Mouse (Mus musculus): Measurements from ENCODE around the gene Mmel1. TPM values are rescaled to one million over a fixed set of nuclear protein-coding genes. Genes with fewer than 3 reads are reported as not detected.

The Mmel1 gene
- polyA plus RNA-seq, 1 experiment from 2014 or later = 0.62 TPM

DNA sequence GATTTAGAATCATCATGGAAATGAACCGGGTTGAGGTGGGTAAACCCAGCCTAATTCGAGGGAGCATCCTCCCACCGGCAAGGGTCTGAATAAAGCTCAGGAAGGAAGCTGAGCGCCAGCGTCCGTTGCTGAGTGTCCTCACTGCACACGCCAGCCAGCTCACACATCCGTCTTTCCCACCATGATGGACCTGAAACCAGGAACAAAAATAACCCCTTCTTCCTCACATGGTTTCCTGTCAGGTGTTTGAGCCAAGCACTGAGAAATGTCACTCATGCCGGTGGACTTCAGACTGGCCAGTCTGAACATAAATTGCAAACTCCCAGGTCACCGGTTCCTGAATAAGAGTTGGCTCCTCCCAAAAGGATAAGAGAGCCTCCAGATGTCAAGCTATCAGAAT lies 45.9 kb downstream of the Mmel1 start:
- 73% methylated on average over 10 of the region's 10 CpGs for WGBS
- Histone ChIP-seq H3K4me3 (no peak overlapping the region), H3K27ac (no peak overlapping the region), H3K36me3 (no peaks in the 10 kb centered on the region), H3K9me3 (no peaks in the 10 kb centered on the region), H3K4me1 (peaks cover 15% of the 10 kb centered on the region), H3K27me3 (ENCODE audit: insufficient read depth, poor library complexity, severe bottlenecking) (no peaks in the 10 kb centered on the region)
- no peak for DNase-seq (ENCODE audit: low spot score)

DNA sequence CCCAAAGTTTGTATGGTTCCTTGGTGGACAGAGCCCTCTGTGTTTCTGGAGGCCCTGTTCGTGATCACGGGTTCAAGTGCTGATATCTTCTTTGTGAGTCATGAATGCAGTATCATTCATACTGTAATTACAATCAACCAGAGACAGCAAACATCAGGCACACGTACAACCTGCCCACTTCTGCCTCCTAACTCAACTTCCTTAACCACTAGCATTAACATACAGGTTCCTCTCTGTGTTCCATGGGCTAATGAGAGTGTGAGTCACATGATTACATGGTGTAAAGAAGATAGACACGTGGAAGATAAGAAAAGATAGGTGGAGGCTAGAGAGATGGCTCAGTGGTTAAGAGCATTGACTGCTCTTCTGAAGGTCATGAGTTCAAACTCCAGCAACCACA lies 47.3 kb downstream of the Mmel1 start:
- Histone ChIP-seq H3K27ac (no peak overlapping the region), H3K4me3 (no peak overlapping the region)
- 76% methylated on average over 4 of the region's 4 CpGs for WGBS

DNA sequence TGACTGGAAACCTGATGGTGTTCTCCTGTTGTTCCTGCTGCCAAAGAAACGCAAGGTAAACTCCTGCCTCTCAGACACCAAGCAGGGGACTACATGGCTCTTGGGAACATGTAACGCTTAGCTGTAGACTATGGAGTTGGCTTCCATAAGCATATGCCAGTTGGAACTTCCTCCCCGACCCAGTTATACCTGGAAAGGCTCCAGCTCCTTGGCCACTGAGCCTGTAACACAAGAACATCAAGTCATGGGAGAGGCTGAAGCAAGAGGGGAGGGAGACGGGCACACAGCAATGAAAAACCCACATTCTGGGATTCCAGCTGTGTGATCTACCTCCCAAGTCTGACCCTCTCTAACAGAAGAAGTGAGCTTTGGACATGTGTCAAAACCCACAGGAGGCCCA lies 52.9 kb downstream of the Mmel1 start:
- Histone ChIP-seq H3K27ac (no peak overlapping the region), H3K4me1 (peaks cover 5% of the 10 kb centered on the region), H3K27me3 (ENCODE audit: insufficient read depth, poor library complexity, severe bottlenecking) (peaks cover 15% of the 10 kb centered on the region; the same call in 1 of the 2 replicates), H3K9me3 (no peaks in the 10 kb centered on the region), H3K4me3 (no peak overlapping the region), H3K36me3 (no peaks in the 10 kb centered on the region)
- WGBS = 83% methylated on average over 4 of the region's 4 CpGs
- DNase-seq (ENCODE audit: low spot score) = no peak

More for the DNA sequence above, 47.3 kb downstream of the Mmel1 start:
- H3K4me1 ChIP-seq = peaks cover 1% of the 10 kb centered on the region
- no peak for DNase-seq (ENCODE audit: low spot score)
- no peaks in the 10 kb centered on the region for H3K36me3 ChIP-seq
- H3K27me3 ChIP-seq (ENCODE audit: insufficient read depth, poor library complexity, severe bottlenecking) = no peaks in the 10 kb centered on the region
- no peaks in the 10 kb centered on the region for H3K9me3 ChIP-seq

DNA sequence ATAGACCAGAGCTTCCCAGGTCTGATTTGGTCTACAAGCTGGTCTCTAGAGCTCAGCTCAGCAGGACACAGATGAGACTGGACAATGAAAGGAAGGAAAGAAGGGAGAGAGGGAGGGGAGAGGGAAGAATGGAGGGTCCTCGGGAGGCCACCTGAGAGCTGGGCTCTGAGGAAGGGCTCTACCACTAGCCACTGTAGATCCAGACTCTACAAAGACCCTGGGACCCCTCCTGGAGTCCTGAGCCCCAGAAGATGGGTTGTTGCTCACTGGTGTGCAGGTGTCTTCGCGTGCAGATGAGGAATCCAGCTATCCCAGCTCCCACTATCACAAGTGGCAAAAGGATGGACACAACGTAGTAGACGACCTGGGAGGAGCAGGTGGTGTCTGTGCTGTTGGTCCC lies 53.5 kb downstream of the Mmel1 start:
- H3K4me1 ChIP-seq = peaks cover 11% of the 10 kb centered on the region
- H3K4me3 ChIP-seq = no peak overlapping the region
- H3K27me3 ChIP-seq (ENCODE audit: insufficient read depth, poor library complexity, severe bottlenecking) = peaks cover 15% of the 10 kb centered on the region; the same call in 1 of the 2 replicates
- H3K9me3 ChIP-seq = no peaks in the 10 kb centered on the region
- WGBS = 73% methylated on average over 5 of the region's 5 CpGs
- no peaks in the 10 kb centered on the region for H3K36me3 ChIP-seq
- H3K27ac ChIP-seq = no peak overlapping the region
- DNase-seq (ENCODE audit: low spot score) = no peak

DNA sequence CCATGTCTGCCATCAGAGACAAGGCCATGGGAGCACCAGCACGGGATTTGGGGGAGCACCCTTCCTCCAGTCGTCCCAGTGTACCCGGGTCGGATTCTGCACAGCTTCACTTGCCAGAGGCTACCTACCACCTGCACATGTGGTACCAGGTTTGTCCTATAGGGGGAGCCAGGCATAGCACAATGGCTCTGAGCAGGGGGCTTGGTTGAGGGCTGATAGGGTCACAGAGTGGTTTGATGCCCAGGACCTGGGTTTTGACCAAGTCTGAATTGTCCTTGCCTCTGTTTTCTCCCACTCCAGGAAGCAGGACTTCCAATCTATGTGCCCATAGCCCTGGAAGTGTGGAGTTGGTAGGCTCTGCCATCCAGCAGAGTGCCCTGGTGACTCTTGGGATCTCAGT lies 56.0 kb downstream of the Mmel1 start:
- peaks cover 21% of the 10 kb centered on the region; the same call in 1 of the 2 replicates for H3K27me3 ChIP-seq (ENCODE audit: insufficient read depth, poor library complexity, severe bottlenecking)
- no peak overlapping the region for H3K4me3 ChIP-seq
- no peaks in the 10 kb centered on the region for H3K36me3 ChIP-seq
- no peak overlapping the region; the same call in 1 of the 2 replicates for H3K27ac ChIP-seq
- H3K9me3 ChIP-seq = no peaks in the 10 kb centered on the region
- DNase-seq (ENCODE audit: low spot score) = no peak
- 48% methylated on average over 4 of the region's 4 CpGs for WGBS
- peaks cover 22% of the 10 kb centered on the region for H3K4me1 ChIP-seq

DNA sequence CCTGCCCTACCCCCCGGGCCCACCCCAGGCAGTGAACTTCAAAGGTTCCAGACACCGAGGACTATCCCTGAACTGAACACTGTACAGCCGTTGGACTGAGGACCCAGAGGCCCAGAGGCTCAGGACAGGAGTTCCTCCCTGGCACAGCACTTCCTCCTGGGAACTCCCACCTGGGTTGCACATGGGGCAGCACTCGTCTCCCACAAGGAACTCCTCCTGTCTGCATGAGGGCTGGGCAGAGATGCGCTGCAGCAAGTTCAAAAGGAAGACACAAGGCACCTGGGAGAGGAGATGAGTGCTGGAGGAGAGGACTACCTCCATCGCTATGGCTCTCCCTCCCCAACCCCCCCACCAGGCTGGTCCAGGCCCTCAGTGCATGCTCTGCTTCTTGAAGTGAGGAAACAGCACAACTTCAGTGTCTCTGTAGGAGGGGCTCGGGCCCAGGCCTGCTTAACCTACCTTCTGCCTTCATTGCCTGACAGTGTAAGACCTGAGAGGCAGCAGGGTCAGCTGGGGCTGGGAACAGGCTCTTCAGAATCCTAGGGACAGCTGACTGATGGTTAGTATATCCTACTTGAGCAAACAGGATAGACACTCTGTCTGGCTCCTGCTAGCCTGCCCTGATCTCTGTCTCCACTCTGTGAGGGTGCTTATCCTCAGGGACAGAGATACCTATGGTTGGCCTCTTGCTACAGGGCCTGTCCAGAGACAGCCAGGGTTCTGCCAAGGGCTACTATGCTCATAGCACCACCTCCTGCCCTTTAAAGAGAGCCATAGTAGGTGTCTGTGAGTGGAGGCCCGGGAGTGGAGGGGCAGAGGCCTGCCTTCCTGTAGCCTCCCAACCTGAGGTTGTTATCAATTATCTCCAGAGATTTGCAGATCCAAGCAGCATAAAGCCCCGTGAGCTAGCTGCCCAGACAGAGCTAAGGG lies 57.8 kb downstream of the Mmel1 start:
- no peaks in the 10 kb centered on the region for H3K36me3 ChIP-seq
- no peak for DNase-seq (ENCODE audit: low spot score)

DNA sequence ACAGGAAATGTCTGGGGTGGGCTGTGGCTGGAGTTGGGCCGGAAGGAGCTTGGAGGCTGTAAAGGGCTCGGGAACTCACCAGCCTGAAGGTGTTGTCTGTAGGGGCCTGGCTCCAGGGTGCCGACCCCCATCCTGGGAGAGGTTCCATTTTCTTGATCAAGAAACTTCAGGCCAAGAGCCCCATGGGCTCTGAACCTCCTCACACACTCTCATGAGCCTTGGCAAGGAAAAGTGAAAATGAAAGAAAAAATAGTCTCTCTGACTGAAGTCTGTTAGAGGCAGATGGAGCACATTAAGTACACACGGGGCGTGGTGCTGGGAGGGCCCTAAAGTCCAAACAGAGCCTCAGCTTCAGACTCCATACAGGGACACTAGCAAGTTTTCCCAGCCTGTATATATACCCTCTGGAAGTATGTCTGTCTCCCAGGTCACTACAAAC lies 58.5 kb downstream of the Mmel1 start:
- peak overlapping the region; percentile 42 for H3K4me3 ChIP-seq

More for the DNA sequence above, 57.8 kb downstream of the Mmel1 start:
- 57% methylated on average over 9 of the region's 9 CpGs for WGBS
- Histone ChIP-seq H3K27ac (peak overlapping the region; percentile 85), H3K4me3 (peak overlapping the region; percentile 42), H3K9me3 (no peaks in the 10 kb centered on the region), H3K27me3 (ENCODE audit: insufficient read depth, poor library complexity, severe bottlenecking) (peaks cover 21% of the 10 kb centered on the region; the same call in 1 of the 2 replicates), H3K4me1 (peaks cover 22% of the 10 kb centered on the region)

DNA sequence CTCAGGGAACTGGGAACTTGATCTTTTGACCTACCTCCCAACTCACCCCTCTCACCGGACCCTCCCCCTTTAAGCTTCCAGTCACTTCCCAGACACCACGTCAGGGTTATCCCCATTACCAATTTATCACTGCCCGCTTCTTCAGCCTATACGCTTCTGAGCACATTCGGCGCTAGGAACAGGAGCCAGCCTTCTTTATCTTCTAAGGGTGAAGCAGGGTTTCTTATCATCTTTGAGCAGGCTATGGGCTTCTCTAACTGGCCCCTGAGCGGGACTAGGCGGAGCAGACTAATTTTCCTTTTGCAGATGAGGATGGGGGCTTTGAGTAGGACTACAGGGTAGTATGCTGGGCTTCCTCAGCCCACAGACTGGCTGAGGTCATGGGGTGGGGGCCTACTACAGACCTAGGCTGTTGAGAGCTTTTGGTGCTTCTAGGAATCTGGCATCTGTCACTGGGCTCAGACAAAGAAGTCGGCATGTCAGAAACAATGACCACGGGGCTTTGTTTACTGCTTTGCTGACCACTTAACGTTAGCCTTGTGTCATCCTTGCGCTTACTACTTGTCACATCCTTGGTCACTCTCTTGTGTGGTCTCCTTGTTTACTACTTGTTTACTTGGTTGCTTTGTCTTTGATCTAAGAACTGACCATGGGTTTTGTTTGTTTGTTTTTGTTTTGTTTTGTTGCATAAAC lies 59.2 kb downstream of the Mmel1 start, which contains the start of gene Tnfrsf14:
TSS of gene Tnfrsf14 (minus strand) at position 169 of the 693 bp plus-strand sequence.
- H3K4me1 ChIP-seq = peaks cover 24% of the 10 kb centered on the region
- peak within 1 kb of the TSS; percentile 85 for H3K27ac ChIP-seq
- H3K36me3 ChIP-seq = no peaks in the 10 kb centered on the region
- peak; percentile 86 for DNase-seq (ENCODE audit: low spot score)
- peak within 1 kb of the TSS; percentile 42 for H3K4me3 ChIP-seq
- H3K27me3 ChIP-seq (ENCODE audit: insufficient read depth, poor library complexity, severe bottlenecking) = 0 out of 2 replicates have a peak, but pooled peaks cover 14% of the 10 kb centered on the region
- WGBS = 15% methylated on average over 12 of the region's 12 CpGs
- H3K9me3 ChIP-seq = no peaks in the 10 kb centered on the region

More for the DNA sequence above, 58.5 kb downstream of the Mmel1 start:
- Histone ChIP-seq H3K27ac (peak overlapping the region; percentile 85), H3K4me1 (peaks cover 22% of the 10 kb centered on the region), H3K27me3 (ENCODE audit: insufficient read depth, poor library complexity, severe bottlenecking) (0 out of 2 replicates have a peak, but pooled peaks cover 17% of the 10 kb centered on the region), H3K36me3 (no peaks in the 10 kb centered on the region), H3K9me3 (no peaks in the 10 kb centered on the region)
- no peak for DNase-seq (ENCODE audit: low spot score)
- WGBS = 35% methylated on average over 5 of the region's 5 CpGs

DNA sequence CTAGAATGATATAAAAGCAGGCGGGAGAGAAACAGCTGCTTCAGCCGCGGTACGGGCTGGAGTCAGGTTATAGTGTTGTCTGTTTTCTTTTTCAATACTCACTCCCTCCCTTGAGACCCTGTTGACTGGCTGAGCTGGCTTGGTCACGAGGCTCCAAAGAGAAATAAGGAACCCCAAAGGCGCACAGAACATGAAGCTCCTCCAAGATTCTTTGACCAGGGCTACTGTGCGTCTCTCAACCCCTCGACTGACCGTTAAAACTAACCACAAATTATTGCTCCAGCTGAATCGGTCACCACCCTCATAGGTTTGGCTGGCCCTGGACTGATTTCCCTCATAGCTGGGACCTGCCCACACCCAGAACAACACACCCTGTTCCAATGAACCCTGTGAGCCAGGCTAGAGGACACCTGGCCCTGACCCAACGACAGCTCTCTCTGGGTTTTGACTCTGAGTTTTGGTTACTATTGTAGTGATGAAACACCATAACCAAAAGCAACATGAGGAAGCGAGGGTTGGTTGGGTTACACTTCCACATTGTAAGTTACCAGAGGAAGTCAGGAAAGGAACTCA lies 59.8 kb downstream of the Mmel1 start:
- peaks cover 25% of the 10 kb centered on the region for H3K4me1 ChIP-seq
- 0 out of 2 replicates have a peak, but pooled peaks cover 20% of the 10 kb centered on the region for H3K27me3 ChIP-seq (ENCODE audit: insufficient read depth, poor library complexity, severe bottlenecking)
- DNase-seq (ENCODE audit: low spot score) = no peak
- H3K27ac ChIP-seq = peak overlapping the region; percentile 85
- no peak overlapping the region for H3K4me3 ChIP-seq
- WGBS = 74% methylated on average over 12 of the region's 12 CpGs
- no peaks in the 10 kb centered on the region for H3K9me3 ChIP-seq
- no peaks in the 10 kb centered on the region for H3K36me3 ChIP-seq

DNA sequence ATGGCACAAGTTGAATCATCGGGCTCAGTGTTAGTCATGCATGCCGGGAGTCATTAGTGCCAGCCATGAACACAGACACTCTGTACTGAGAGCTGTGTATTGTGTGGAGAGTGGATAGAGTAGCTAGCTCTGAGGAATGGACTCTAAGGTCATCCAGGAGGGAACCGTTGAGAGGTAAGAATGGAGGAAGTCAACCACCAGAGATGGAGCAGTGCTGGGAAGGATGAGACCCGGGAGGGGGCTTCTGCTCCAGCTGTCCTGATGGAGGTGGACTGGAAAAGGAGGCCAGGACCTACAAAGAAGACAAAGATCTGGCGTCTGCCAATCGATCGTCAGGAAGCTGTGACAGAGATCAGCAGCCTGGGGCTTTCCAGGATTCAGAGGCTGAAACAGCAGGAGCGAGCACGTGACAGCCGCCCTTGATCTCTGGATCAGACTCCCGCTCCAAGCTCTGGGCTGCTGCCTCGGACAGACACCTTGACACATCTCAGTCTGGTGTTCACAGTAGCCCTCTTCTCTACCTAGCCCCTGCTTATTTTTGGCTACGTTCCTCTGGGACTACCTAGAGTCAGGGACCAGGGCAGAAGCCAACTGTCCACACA lies 64.0 kb downstream of the Mmel1 start:
- Histone ChIP-seq H3K36me3 (no peaks in the 10 kb centered on the region), H3K27me3 (ENCODE audit: insufficient read depth, poor library complexity, severe bottlenecking) (peaks cover 21% of the 10 kb centered on the region; the same call in 1 of the 2 replicates), H3K27ac (no peak overlapping the region), H3K9me3 (no peaks in the 10 kb centered on the region), H3K4me1 (peaks cover 10% of the 10 kb centered on the region), H3K4me3 (no peak overlapping the region)
- 45% methylated on average over 13 of the region's 13 CpGs for WGBS
- DNase-seq (ENCODE audit: low spot score) = no peak

DNA sequence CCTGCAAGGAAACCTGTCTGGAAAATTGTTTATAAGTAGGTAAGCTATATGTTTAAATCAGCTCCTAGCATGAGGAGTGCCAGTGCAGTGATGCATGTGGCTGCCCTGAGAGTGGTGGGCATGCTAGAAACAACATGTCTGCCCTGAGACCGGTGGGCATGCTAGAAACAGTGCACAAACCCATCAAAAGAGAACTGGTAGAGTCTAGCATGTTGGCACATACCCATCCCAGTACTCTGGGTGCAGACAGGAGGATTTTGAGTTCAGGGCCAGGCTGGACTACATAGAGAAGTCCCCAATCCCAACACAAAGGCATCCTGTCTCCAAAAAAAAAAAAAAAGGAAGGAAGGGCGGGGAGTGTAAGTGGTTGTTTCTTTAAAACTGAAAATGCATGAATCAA lies 65.4 kb downstream of the Mmel1 start:
- 0 out of 2 replicates have a peak, but pooled peaks cover 3% of the 10 kb centered on the region for H3K4me1 ChIP-seq
- no peak overlapping the region for H3K27ac ChIP-seq
- no peaks in the 10 kb centered on the region for H3K9me3 ChIP-seq
- no peaks in the 10 kb centered on the region for H3K36me3 ChIP-seq
- H3K4me3 ChIP-seq = no peak overlapping the region
- peaks cover 15% of the 10 kb centered on the region; the same call in 1 of the 2 replicates for H3K27me3 ChIP-seq (ENCODE audit: insufficient read depth, poor library complexity, severe bottlenecking)
- 72% methylated on average over 2 of the region's 2 CpGs for WGBS
- no peak for DNase-seq (ENCODE audit: low spot score)

DNA sequence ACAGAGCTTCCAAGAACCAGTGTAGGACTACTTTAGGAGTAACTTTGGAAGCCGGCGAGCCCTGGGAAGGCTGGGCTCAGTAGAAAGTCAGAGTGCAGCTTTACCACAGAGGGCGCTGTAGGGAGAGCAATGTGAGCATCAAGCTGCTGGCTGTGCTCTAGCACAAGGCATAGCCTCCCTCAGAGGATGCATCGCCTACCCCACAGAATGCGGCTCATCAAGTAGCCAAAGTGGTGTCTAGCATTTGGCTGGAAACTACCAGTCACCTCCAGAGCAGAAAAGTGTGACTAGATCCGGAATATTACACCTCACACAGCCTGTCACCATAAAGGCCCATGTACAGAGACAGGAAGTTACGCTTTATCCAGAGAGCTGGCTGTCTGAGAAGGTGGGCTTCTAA lies 66.4 kb downstream of the Mmel1 start:
- Histone ChIP-seq H3K27ac (no peak overlapping the region), H3K9me3 (no peaks in the 10 kb centered on the region), H3K27me3 (ENCODE audit: insufficient read depth, poor library complexity, severe bottlenecking) (peaks cover 15% of the 10 kb centered on the region; the same call in 1 of the 2 replicates), H3K4me3 (no peak overlapping the region), H3K36me3 (no peaks in the 10 kb centered on the region), H3K4me1 (0 out of 2 replicates have a peak, but pooled peaks cover 3% of the 10 kb centered on the region)
- 71% methylated on average over 7 of the region's 7 CpGs for WGBS
- no peak for DNase-seq (ENCODE audit: low spot score)
